17 mouse cellular contexts compared by ENCODE assay signal in the genomic region with DNA sequence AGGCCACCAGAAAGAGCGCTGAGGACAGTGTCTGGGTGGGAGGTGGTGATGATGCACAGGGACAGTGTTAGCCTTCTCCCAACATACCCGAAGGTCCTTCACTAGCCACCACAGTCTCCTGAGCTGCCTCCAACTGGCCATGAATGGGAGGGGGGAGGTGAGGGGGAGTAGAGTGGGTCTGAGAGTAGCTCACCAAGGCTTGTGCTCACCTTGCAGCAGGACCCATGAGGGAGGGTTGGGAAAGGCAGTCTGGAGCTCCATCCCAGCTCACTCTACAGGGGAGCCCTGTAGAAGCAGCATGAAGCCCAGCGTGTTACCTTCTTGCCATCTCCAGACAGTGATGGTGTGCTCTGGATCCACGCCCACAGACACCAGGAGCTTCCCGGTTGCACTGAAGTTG.
DNase-seq lines count a peak whose midpoint lies in the region; ATAC-seq and TF ChIP-seq lines count a peak whose summit lies in the region.
"Had no signal": no experiment of that assay in that cellular context is flagged by ENCODE, and none has a peak within 500 bp of the region (broad histone marks: within the 10 kb centered on the region; RNA-seq: fewer than 3 reads in every experiment).

No protein-coding gene starts in this region.

- H3K27me3 ChIP-seq in hindbrain, embryonic 14.5 days (ENCODE audit: control insufficient read depth, insufficient read depth, low read length): no peaks in the 10 kb centered on the region
- H3K27me3 ChIP-seq in hindbrain, embryonic 10.5 days (ENCODE audit: insufficient read depth, poor library complexity, severe bottlenecking): no peaks in the 10 kb centered on the region
- no peaks in the 10 kb centered on the region for H3K27me3 ChIP-seq in midbrain, embryonic 14.5 days (ENCODE audit: control insufficient read depth, insufficient read depth, low read length)
- no peaks in the 10 kb centered on the region for H3K27me3 ChIP-seq in midbrain, embryonic 15.5 days (replicated peaks)
- no peaks in the 10 kb centered on the region for H3K27me3 ChIP-seq in limb, embryonic 10.5 days (ENCODE audit: low read depth, poor library complexity, severe bottlenecking)

- H3K4me1 ChIP-seq in hindbrain, embryonic 14.5 days (replicated peaks; ENCODE audit: control insufficient read depth, insufficient read depth, low read length): no peaks in the 10 kb centered on the region
- no peaks in the 10 kb centered on the region for H3K4me1 ChIP-seq in hindbrain, embryonic 10.5 days (replicated peaks)
- H3K4me1 ChIP-seq in midbrain, embryonic 14.5 days (ENCODE audit: control insufficient read depth, insufficient read depth, low read length): no peaks in the 10 kb centered on the region
- H3K4me1 ChIP-seq in midbrain, embryonic 15.5 days: no peaks in the 10 kb centered on the region
- no peaks in the 10 kb centered on the region for H3K4me1 ChIP-seq in limb, embryonic 10.5 days

- 88% methylated on average over 5 of the region's 5 CpGs for WGBS in hindbrain, embryonic 14.5 days
- 86% methylated on average over 5 of the region's 5 CpGs for WGBS in hindbrain, embryonic 10.5 days
- 82% methylated on average over 5 of the region's 5 CpGs for WGBS in midbrain, embryonic 14.5 days
- WGBS in midbrain, embryonic 15.5 days: 90% methylated on average over 5 of the region's 5 CpGs
- WGBS in limb, embryonic 10.5 days: 89% methylated on average over 5 of the region's 5 CpGs

- no peak overlapping the region for H3K27ac ChIP-seq in hindbrain, embryonic 14.5 days
- no peak overlapping the region for H3K27ac ChIP-seq in hindbrain, embryonic 10.5 days
- H3K27ac ChIP-seq in layer of hippocampus, adult 2 months: 0 out of 2 replicates have a peak overlapping the region, but pooled peaks have one; percentile 28
- no peak overlapping the region for H3K27ac ChIP-seq in midbrain, embryonic 14.5 days (replicated peaks; ENCODE audit: low read depth, low read length)
- H3K27ac ChIP-seq in midbrain, embryonic 15.5 days: no peak overlapping the region
- no peak overlapping the region for H3K27ac ChIP-seq in limb, embryonic 10.5 days

- ATAC-seq in hindbrain, embryonic 14.5 days (ENCODE audit: low FRiP score): peak; percentile 41; the same call in 1 of the 2 replicates
- 0 out of 2 replicates have a peak, but pooled peaks have one; percentile 34 for ATAC-seq in midbrain, embryonic 14.5 days (ENCODE audit: low FRiP score, low TSS enrichment)
- ATAC-seq in midbrain, embryonic 15.5 days (replicated peaks): no peak
- ATAC-seq: liver, postnatal 0 days had no signal

- H3K4me3 ChIP-seq in hindbrain, embryonic 14.5 days (replicated peaks; ENCODE audit: low read length): no peak overlapping the region
- no peak overlapping the region for H3K4me3 ChIP-seq in hindbrain, embryonic 10.5 days
- H3K4me3 ChIP-seq in layer of hippocampus, adult 2 months: no peak overlapping the region
- H3K4me3 ChIP-seq in midbrain, embryonic 14.5 days (replicated peaks; ENCODE audit: low read depth, low read length): no peak overlapping the region
- no peak overlapping the region for H3K4me3 ChIP-seq in midbrain, embryonic 15.5 days
- H3K4me3 ChIP-seq in limb, embryonic 10.5 days: no peak overlapping the region

- DNase-seq in hindbrain, embryonic 14.5 days (ENCODE audit: low spot score): no peak
- DNase-seq in hindbrain, embryonic 10.5 days (ENCODE audit: low spot score): no peak
- no peak for DNase-seq in layer of hippocampus, adult 2 months (ENCODE audit: low spot score in 2 of 2)
- DNase-seq in layer of hippocampus, postnatal 25 days (ENCODE audit: extremely low spot score in 1 of 2, low spot score in 1 of 2): no peak
- no peak for DNase-seq in midbrain, embryonic 14.5 days
- no peak for DNase-seq in limb, embryonic 10.5 days (ENCODE audit: low spot score)
- DNase-seq: adrenal gland, adult 2 months; cerebellum, adult 11 months; cerebellum, adult 9-11 months; gastrocnemius, postnatal 14 days; heart, adult 18-20 months; heart, postnatal 36 days; kidney, adult 9 months; kidney, postnatal 36 days; liver, postnatal 0 days; lung, postnatal 14 days had no signal

- no peak overlapping the region for H3K9ac ChIP-seq in hindbrain, embryonic 14.5 days
- H3K9ac ChIP-seq in midbrain, embryonic 14.5 days (replicated peaks; ENCODE audit: low read length): no peak overlapping the region
- no peak overlapping the region for H3K9ac ChIP-seq in midbrain, embryonic 15.5 days
- H3K9ac ChIP-seq: liver, postnatal 0 days had no signal

- H3K36me3 ChIP-seq in hindbrain, embryonic 14.5 days (replicated peaks; ENCODE audit: control insufficient read depth, insufficient read depth): 0 out of 2 replicates have a peak, but pooled peaks cover 6% of the 10 kb centered on the region
- no peaks in the 10 kb centered on the region for H3K36me3 ChIP-seq in hindbrain, embryonic 10.5 days
- 0 out of 2 replicates have a peak, but pooled peaks cover 2% of the 10 kb centered on the region for H3K36me3 ChIP-seq in midbrain, embryonic 14.5 days (ENCODE audit: control insufficient read depth, insufficient read depth, low read length)
- H3K36me3 ChIP-seq in midbrain, embryonic 15.5 days (replicated peaks): no peaks in the 10 kb centered on the region
- H3K36me3 ChIP-seq in limb, embryonic 10.5 days: no peaks in the 10 kb centered on the region

- no peak for TF ChIP-seq CTCF in layer of hippocampus, adult 2 months (conservative IDR thresholded peaks at IDR 0.05)

- H3K4me2 ChIP-seq in hindbrain, embryonic 14.5 days (replicated peaks): no peak overlapping the region
- H3K4me2 ChIP-seq in midbrain, embryonic 14.5 days (ENCODE audit: low read length): no peak overlapping the region
- H3K4me2 ChIP-seq in midbrain, embryonic 15.5 days: no peak overlapping the region

- H3K9me3 ChIP-seq in hindbrain, embryonic 14.5 days (ENCODE audit: control insufficient read depth, low read length): no peaks in the 10 kb centered on the region
- H3K9me3 ChIP-seq in hindbrain, embryonic 10.5 days: no peaks in the 10 kb centered on the region
- no peaks in the 10 kb centered on the region for H3K9me3 ChIP-seq in midbrain, embryonic 14.5 days (ENCODE audit: control insufficient read depth, low read length)
- H3K9me3 ChIP-seq in midbrain, embryonic 15.5 days: no peaks in the 10 kb centered on the region
- no peaks in the 10 kb centered on the region for H3K9me3 ChIP-seq in limb, embryonic 10.5 days (replicated peaks)
